In the genomic region with DNA sequence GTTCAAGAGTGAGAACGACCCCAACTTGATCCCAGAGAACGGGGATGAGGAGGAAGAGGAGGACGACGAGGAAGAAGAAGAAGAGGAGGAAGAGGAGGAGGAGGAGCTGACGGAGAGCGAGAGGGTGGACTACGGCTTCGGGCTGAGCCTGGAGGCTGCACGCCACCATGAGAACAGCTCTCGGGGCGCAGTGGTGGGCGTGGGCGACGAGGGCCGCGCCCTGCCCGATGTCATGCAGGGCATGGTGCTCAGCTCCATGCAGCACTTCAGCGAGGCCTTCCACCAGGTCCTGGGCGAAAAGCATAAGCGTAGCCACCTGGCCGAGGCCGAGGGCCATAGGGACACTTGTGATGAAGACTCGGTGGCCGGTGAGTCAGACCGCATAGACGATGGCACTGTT, we compare ENCODE assay signal across 27 mouse cellular contexts.
A peak's percentile ranks its signal among the peaks of the same experiment; 100 is the strongest.
DNase-seq lines count a peak whose midpoint lies in the region; ATAC-seq and TF ChIP-seq lines count a peak whose summit lies in the region.
"Had no signal": no experiment of that assay in that cellular context is flagged by ENCODE, and none has a peak within 500 bp of the region (broad histone marks: within the 10 kb centered on the region; RNA-seq: fewer than 3 reads in every experiment).

No protein-coding gene starts in this region.

- TF ChIP-seq EP300 in ES-Bruce4 (IDR thresholded peaks at IDR 0.05; ENCODE audit: insufficient read depth, low read depth, low read length) = no peak

- ATAC-seq in kidney, embryonic 14.5 days (ENCODE audit: low FRiP score, low TSS enrichment) = 0 out of 2 replicates have a peak, but pooled peaks have one; percentile 12
- peak; percentile 25; the same call in 1 of the 2 replicates for ATAC-seq in liver, embryonic 15.5 days (ENCODE audit: insufficient read depth)
- no peak; the same call in 1 of the 2 replicates for ATAC-seq in liver, embryonic 11.5 days (replicated peaks; ENCODE audit: low FRiP score)
- ATAC-seq: hindbrain, embryonic 16.5 days; intestine, embryonic 16.5 days; midbrain, embryonic 13.5 days had no signal

- H3K9ac ChIP-seq in kidney, embryonic 14.5 days (ENCODE audit: low read depth, low read length) = no peak overlapping the region
- no peak overlapping the region for H3K9ac ChIP-seq in liver, embryonic 15.5 days
- no peak overlapping the region for H3K9ac ChIP-seq in liver, embryonic 11.5 days (ENCODE audit: low read depth, low read length)
- peak overlapping the region; percentile 6; the same call in 1 of the 2 replicates for H3K9ac ChIP-seq in ES-Bruce4 (ENCODE audit: low read depth, poor library complexity, severe bottlenecking)
- H3K9ac ChIP-seq: embryonic facial prominence, embryonic 12.5 days; forebrain, embryonic 12.5 days; heart, embryonic 15.5 days; kidney, embryonic 15.5 days; midbrain, embryonic 13.5 days had no signal

- no peaks in the 10 kb centered on the region; the same call in 1 of the 2 replicates for H3K36me3 ChIP-seq in kidney, embryonic 14.5 days (ENCODE audit: control insufficient read depth, insufficient read depth, low read length)
- peaks cover 61% of the 10 kb centered on the region for H3K36me3 ChIP-seq in liver, embryonic 15.5 days (replicated peaks)
- H3K36me3 ChIP-seq in liver, embryonic 11.5 days (ENCODE audit: control insufficient read depth, insufficient read depth, low read length) = peaks cover 26% of the 10 kb centered on the region
- H3K36me3 ChIP-seq in ES-Bruce4 (ENCODE audit: control insufficient read depth, insufficient read depth, low read length, poor library complexity, severe bottlenecking) = no peaks in the 10 kb centered on the region
- H3K36me3 ChIP-seq: kidney, embryonic 15.5 days had no signal

- no peaks in the 10 kb centered on the region for H3K4me1 ChIP-seq in kidney, embryonic 14.5 days (ENCODE audit: control insufficient read depth, insufficient read depth, low read length)
- H3K4me1 ChIP-seq in liver, embryonic 15.5 days (replicated peaks) = no peaks in the 10 kb centered on the region
- H3K4me1 ChIP-seq in liver, embryonic 11.5 days (replicated peaks; ENCODE audit: control insufficient read depth, insufficient read depth, low read length) = no peaks in the 10 kb centered on the region
- H3K4me1 ChIP-seq in ES-Bruce4 (ENCODE audit: control insufficient read depth, insufficient read depth, low read length) = no peaks in the 10 kb centered on the region
- H3K4me1 ChIP-seq: kidney, embryonic 15.5 days had no signal

- H3K9me3 ChIP-seq in kidney, embryonic 14.5 days (ENCODE audit: control insufficient read depth, low read length) = no peaks in the 10 kb centered on the region
- no peaks in the 10 kb centered on the region for H3K9me3 ChIP-seq in liver, embryonic 15.5 days (replicated peaks)
- no peaks in the 10 kb centered on the region for H3K9me3 ChIP-seq in liver, embryonic 11.5 days (ENCODE audit: control insufficient read depth, low read length)
- no peaks in the 10 kb centered on the region for H3K9me3 ChIP-seq in ES-Bruce4 (replicated peaks; ENCODE audit: control insufficient read depth, insufficient read depth, low read length, poor library complexity, severe bottlenecking)
- H3K9me3 ChIP-seq: embryonic facial prominence, embryonic 12.5 days; forebrain, embryonic 12.5 days; heart, embryonic 15.5 days; kidney, embryonic 15.5 days; midbrain, embryonic 13.5 days had no signal

- WGBS in kidney, embryonic 14.5 days = 97% methylated on average over 23 of the region's 26 CpGs
- WGBS in liver, embryonic 15.5 days (ENCODE audit: insufficient replicate concordance) = 87% methylated on average over 26 of the region's 26 CpGs
- 93% methylated on average over 26 of the region's 26 CpGs for WGBS in liver, embryonic 11.5 days

- TF ChIP-seq CTCF in ES-Bruce4 (IDR thresholded peaks at IDR 0.05; ENCODE audit: low read depth, low read length) = no peak

- H3K27me3 ChIP-seq in kidney, embryonic 14.5 days (ENCODE audit: control insufficient read depth, insufficient read depth, low read length) = no peaks in the 10 kb centered on the region
- no peaks in the 10 kb centered on the region for H3K27me3 ChIP-seq in liver, embryonic 15.5 days
- no peaks in the 10 kb centered on the region for H3K27me3 ChIP-seq in liver, embryonic 11.5 days (replicated peaks; ENCODE audit: control insufficient read depth, insufficient read depth, low read length)
- no peaks in the 10 kb centered on the region for H3K27me3 ChIP-seq in ES-Bruce4 (ENCODE audit: control insufficient read depth, insufficient read depth, low read length, poor library complexity, severe bottlenecking)
- H3K27me3 ChIP-seq: CH12.LX; embryonic facial prominence, embryonic 12.5 days; forebrain, embryonic 12.5 days; heart, embryonic 15.5 days; kidney, embryonic 15.5 days; midbrain, embryonic 13.5 days had no signal

- no peak overlapping the region for H3K27ac ChIP-seq in kidney, embryonic 14.5 days (ENCODE audit: low read depth, low read length)
- H3K27ac ChIP-seq in liver, embryonic 15.5 days (replicated peaks) = no peak overlapping the region
- no peak overlapping the region for H3K27ac ChIP-seq in liver, embryonic 11.5 days (ENCODE audit: low read depth, low read length)
- H3K27ac ChIP-seq in ES-Bruce4 (ENCODE audit: insufficient read depth, low read length) = no peak overlapping the region
- H3K27ac ChIP-seq: embryonic facial prominence, embryonic 12.5 days; forebrain, embryonic 12.5 days; heart, embryonic 15.5 days; kidney, embryonic 15.5 days; midbrain, embryonic 13.5 days had no signal

- H3K4me2 ChIP-seq in kidney, embryonic 14.5 days (replicated peaks; ENCODE audit: low read depth, low read length) = no peak overlapping the region
- no peak overlapping the region for H3K4me2 ChIP-seq in liver, embryonic 15.5 days
- no peak overlapping the region for H3K4me2 ChIP-seq in liver, embryonic 11.5 days
- H3K4me2 ChIP-seq: embryonic facial prominence, embryonic 12.5 days; forebrain, embryonic 12.5 days; heart, embryonic 15.5 days; kidney, embryonic 15.5 days; midbrain, embryonic 13.5 days had no signal

- DNase-seq in kidney, adult 18-20 months = no peak
- DNase-seq in liver, embryonic 11.5 days (ENCODE audit: low spot score) = no peak
- peak; percentile 8 for DNase-seq in R1 (ENCODE audit: low read depth, low spot score)
- DNase-seq in right cerebral cortex, postnatal 4 days = no peak
- DNase-seq in kidney, postnatal 25 days = no peak
- DNase-seq: adrenal gland, adult 2 months; B cell, adult 2 months; cerebellum, adult 11-12 months; cerebellum, postnatal 14 days; gastrocnemius, postnatal 36 days; heart, postnatal 36 days; kidney, postnatal 4 days; lung, postnatal 14 days; right cerebral cortex, postnatal 14 days; spleen, adult 18-20 months; thymus, postnatal 14 days had no signal

- H3K4me3 ChIP-seq in kidney, embryonic 14.5 days (ENCODE audit: low read length) = no peak overlapping the region
- H3K4me3 ChIP-seq in liver, embryonic 15.5 days (replicated peaks) = no peak overlapping the region
- no peak overlapping the region for H3K4me3 ChIP-seq in liver, embryonic 11.5 days (ENCODE audit: low read depth, low read length)
- H3K4me3 ChIP-seq in ES-Bruce4 (ENCODE audit: low read depth, low read length) = peak overlapping the region; percentile 43
- H3K4me3 ChIP-seq: embryonic facial prominence, embryonic 12.5 days; forebrain, embryonic 12.5 days; heart, embryonic 15.5 days; kidney, embryonic 15.5 days; midbrain, embryonic 13.5 days had no signal

- TF ChIP-seq POLR2A in ES-Bruce4 (IDR thresholded peaks at IDR 0.05; ENCODE audit: insufficient read depth, low read length) = no peak
